Mouse (Mus musculus): ENCODE results near the gene Sar1b.

DNA sequence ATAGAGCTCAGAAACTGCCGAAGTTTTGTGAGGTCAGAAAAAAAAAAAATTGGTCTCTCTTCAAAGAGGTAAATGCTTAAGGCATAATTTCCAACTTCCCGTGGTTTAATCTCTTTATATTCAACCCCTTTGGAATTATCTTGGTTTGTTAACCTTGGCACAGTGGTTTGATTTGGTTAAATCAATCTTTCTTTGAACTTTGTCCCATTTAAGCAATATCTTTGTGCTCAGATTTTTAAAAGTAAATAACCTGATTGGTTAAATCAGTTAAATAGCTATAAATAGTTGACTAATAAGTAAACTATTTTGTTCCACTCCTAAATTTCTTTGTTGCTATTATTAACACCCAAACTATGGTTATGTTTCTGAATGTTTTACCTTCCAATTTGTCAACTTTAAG is 4.2 kb upstream of the Sar1b start:
- TF ChIP-seq CTCF (IDR thresholded peaks at IDR 0.05; ENCODE audit: control insufficient read depth, insufficient read depth, low read length): no peak
- TF ChIP-seq POLR2A (IDR thresholded peaks at IDR 0.05; ENCODE audit: borderline replicate concordance, control insufficient read depth, low read depth, low read length): no peak

All from bone marrow, adult 2 months (tissue).